Mouse (Mus musculus) limb, embryonic 11.5 days (tissue): ENCODE results near the gene Zfp605. TPM values are rescaled to one million over a fixed set of nuclear protein-coding genes. Genes with fewer than 3 reads are reported as not detected.

Experiments
- ATAC-seq: fragments of 200-750 bp; cut with Nextera tagmentation; 2 replicates; pipeline ENCODE4 v1.8.0; 2017; ENCODE audit warnings: low read depth; ENCODE audit not compliant: insufficient number of reproducible peaks, low FRiP score, low TSS enrichment
- DNase-seq: peaks from one replicate; pipeline ENCODE4 v3.0.0-alpha.2; 2015; ENCODE audit warnings: low spot score
- H3K27ac ChIP-seq: fragments of 300-500 bp; sonication (generic); replicated peaks from 2 replicates; pipeline ENCODE4 v1.5.1; 2014; ENCODE audit warnings: low read depth, mild to moderate bottlenecking, low read length
- H3K27me3 ChIP-seq: fragments of 300-500 bp; sonication (generic); 2 replicates; pipeline ENCODE4 v1.6.1; 2014; ENCODE audit warnings: mild to moderate bottlenecking, low read length, mixed read lengths; ENCODE audit not compliant: control insufficient read depth, insufficient read depth
- H3K36me3 ChIP-seq: fragments of 300-500 bp; sonication (generic); 2 replicates; pipeline ENCODE4 v1.6.1; 2014; ENCODE audit warnings: mild to moderate bottlenecking, low read length, moderate library complexity, mixed read lengths; ENCODE audit not compliant: control insufficient read depth, insufficient read depth
- H3K4me1 ChIP-seq: fragments of 300-500 bp; sonication (generic); 2 replicates; pipeline ENCODE4 v1.6.1; 2014; ENCODE audit warnings: low read length, mixed read lengths; ENCODE audit not compliant: control insufficient read depth, insufficient read depth
- H3K4me2 ChIP-seq: fragments of 300-500 bp; sonication (generic); 2 replicates; pipeline ENCODE4 v1.6.1; 2014; ENCODE audit warnings: low read depth, mild to moderate bottlenecking, moderate library complexity; ENCODE audit not compliant: severe bottlenecking
- H3K4me3 ChIP-seq: fragments of 300-500 bp; sonication (generic); 2 replicates; pipeline ENCODE4 v1.5.1; 2014; ENCODE audit warnings: low read depth, low read length
- H3K9ac ChIP-seq: fragments of 300-500 bp; sonication (generic); 2 replicates; pipeline ENCODE4 v1.6.1; 2014; ENCODE audit warnings: mild to moderate bottlenecking, low read length
- H3K9me3 ChIP-seq: fragments of 300-500 bp; sonication (generic); 2 replicates; pipeline ENCODE4 v1.6.1; 2016; ENCODE audit warnings: low read length; ENCODE audit not compliant: control insufficient read depth
- whole genome bisulfite sequencing: fragments of 180-500 bp; shearing (Covaris S2); extraction: QIAGEN DNeasy Blood & Tissue Kit; methylation state at CpG from one replicate; pipeline ENCODE4 v1.1.7; 2014; 5-methylcytosine and 5-hydroxymethylcytosine counted together
- polyA plus RNA-seq: library from polyadenylated mRNA; unstranded; fragments of >200 nt; fragmentation: Nextera tagmentation; extraction: Ambion mirVana; gene quantifications from 2 replicates; pipeline ENCODE4 v1.2.1, GENCODE M21; 2014

The Zfp605 gene
- polyA plus RNA-seq, 1 experiment from 2014 or later = 4.2 TPM

DNA sequence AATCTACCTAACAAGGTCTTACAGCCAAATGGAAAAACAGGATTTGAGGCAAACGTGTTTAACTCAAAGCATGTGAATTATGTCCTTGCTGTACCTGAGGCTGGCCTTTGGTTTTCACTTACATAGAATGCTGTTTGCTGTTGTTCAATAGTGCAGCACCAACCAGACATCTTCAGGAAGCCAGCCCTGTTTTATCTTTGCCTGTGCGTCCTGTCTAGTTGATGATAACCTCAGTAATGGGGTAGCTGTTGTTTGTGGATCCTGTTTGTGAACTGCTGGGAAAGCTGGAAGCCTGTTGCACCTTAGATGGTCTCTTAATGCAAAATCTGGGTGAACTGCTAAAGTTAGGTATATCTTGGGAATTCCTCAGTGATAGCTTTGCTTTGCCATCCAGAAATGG, 68.7 kb downstream of the Zfp605 start:
- Histone ChIP-seq H3K27me3 (no peaks in the 10 kb centered on the region), H3K36me3 (peaks cover 2% of the 10 kb centered on the region; the same call in 1 of the 2 replicates), H3K4me1 (no peaks in the 10 kb centered on the region), H3K9ac (no peak overlapping the region), H3K4me2 (no peak overlapping the region), H3K4me3 (no peak overlapping the region), H3K27ac (no peak overlapping the region), H3K9me3 (no peaks in the 10 kb centered on the region)
- WGBS = 92% methylated on average over 2 of the region's 2 CpGs
- ATAC-seq (no peak), DNase-seq (no peak)

Other genes with a start within 250 kb of the Zfp605 start
- gene Gm15446, start 186.7 kb upstream of the Zfp605 start, polyA plus RNA-seq = 0.51 and 0.81 TPM in 2 replicates
- gene Zfp932, start 113.6 kb upstream of the Zfp605 start, polyA plus RNA-seq = 23.2 and 24.8 TPM in 2 replicates
- 3.7 and 8.3 TPM in 2 replicates for gene Gm17655, start 37.6 kb upstream of the Zfp605 start, polyA plus RNA-seq
- gene Gm35315, start 15.7 kb upstream of the Zfp605 start, polyA plus RNA-seq = 0.64 and 1.6 TPM in 2 replicates
- gene Plcxd1, start 10.1 kb upstream of the Zfp605 start, polyA plus RNA-seq = 0.57 and 0.75 TPM in 2 replicates
- gene Gtpbp6, start 1.9 kb upstream of the Zfp605 start, polyA plus RNA-seq = 27.4 and 29.7 TPM in 2 replicates
- gene Chfr, start 25.8 kb downstream of the Zfp605 start, polyA plus RNA-seq = 28.0 and 33.4 TPM in 2 replicates
- 25.2 and 26.3 TPM in 2 replicates for gene Golga3, start 66.6 kb downstream of the Zfp605 start, polyA plus RNA-seq
- gene Ankle2, start 120.9 kb downstream of the Zfp605 start, polyA plus RNA-seq = 44.4 and 47.5 TPM in 2 replicates
- gene Pgam5, start 159.8 kb downstream of the Zfp605 start, polyA plus RNA-seq = 97.2 and 99.0 TPM in 2 replicates
- 9.8 and 10.9 TPM in 2 replicates for gene Pxmp2, start 176.1 kb downstream of the Zfp605 start, polyA plus RNA-seq
- 46.7 and 50.4 TPM in 2 replicates for gene Pole, start 176.2 kb downstream of the Zfp605 start, polyA plus RNA-seq
- gene P2rx2, start 233.1 kb downstream of the Zfp605 start, polyA plus RNA-seq = 0.56 and 0.72 TPM in 2 replicates
- gene Lrcol1, start 234.6 kb downstream of the Zfp605 start, polyA plus RNA-seq = not detected in 2 replicates